Mouse (Mus musculus): Measurements from ENCODE around the gene Msantd1. TPM values are rescaled to one million over a fixed set of nuclear protein-coding genes. Genes with fewer than 3 reads are reported as not detected.

Msantd1 gene
- polyA plus RNA-seq, 1 experiment from 2014 or later, result 2.9 TPM

DNA sequence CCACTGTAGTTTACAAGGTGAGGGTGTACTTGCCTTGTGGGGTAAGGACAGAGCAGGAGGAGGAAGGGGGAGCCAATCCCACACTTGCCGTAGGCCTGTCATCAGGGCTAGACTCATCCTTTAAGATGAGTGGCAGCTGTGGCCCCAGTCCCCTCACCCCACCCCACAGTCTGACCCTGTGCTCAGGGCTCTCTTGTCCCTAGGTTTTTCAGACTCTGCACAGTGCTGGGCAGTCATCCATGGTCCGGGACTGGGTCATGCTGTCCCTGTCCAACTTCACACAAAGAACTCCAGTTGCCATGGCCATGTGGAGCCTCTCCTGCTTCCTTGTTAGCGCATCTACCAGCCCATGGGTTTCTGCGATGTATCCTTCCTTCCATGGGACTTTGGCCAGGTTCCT, 582 bp upstream of the Msantd1 start:
- no peak overlapping the region for H3K9ac ChIP-seq (replicated peaks)
- H3K9me3 ChIP-seq (replicated peaks), result no peaks in the 10 kb centered on the region
- WGBS, result 92% methylated on average over 4 of the region's 4 CpGs
- H3K36me3 ChIP-seq, result peaks cover 78% of the 10 kb centered on the region
- ATAC-seq (ENCODE audit: low FRiP score), result no peak
- no peaks in the 10 kb centered on the region for H3K4me1 ChIP-seq
- no peaks in the 10 kb centered on the region for H3K27me3 ChIP-seq (replicated peaks)
- no peak overlapping the region for H3K4me2 ChIP-seq
- no peak overlapping the region for H3K4me3 ChIP-seq (replicated peaks)
- no peak overlapping the region for H3K27ac ChIP-seq (replicated peaks)

DNA sequence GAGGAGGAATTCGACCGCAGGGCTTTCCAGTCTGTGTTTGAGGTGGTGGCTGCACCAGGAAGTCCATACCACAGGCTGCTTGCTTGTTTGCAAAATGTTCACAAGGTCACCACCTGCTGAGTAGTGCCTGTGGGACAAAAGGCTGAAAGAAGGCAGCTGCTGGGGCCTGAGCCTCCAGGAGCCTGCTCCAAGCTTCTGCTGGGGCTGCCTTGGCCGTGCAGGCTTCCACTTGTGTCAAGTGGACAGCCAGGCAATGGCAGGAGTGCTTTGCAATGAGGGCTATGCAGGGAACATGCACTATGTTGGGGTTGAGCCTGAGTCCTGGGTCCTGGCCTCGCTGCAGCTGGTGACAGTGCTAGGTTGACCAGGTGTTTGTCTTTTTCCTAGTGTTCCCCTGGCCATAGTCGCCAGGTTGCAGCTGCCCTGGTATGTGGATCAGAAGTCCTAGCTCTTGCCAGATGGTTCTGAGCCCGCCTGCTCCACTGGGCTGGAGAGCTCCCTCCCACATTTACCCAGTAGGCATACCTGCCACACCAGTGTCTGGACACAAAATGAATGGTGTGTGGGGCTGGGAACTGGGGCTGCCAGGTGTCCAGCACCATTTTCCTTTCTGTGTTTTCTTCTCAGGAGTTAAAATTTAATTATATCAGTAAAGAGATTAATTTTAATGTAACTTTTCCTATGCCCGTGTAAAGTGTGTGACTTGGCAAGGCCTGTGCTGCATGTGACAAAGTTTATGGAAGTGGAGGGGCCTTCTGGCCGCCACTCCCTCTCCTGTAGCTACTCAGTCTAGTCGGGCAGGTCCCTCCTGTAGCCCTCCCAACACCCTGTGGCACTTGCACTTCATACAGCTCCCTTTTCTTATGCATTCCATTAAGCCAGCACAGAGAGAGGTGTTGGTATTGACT, 1.2 kb downstream of the Msantd1 start:
- H3K4me3 ChIP-seq (replicated peaks), result no peak overlapping the region
- H3K9me3 ChIP-seq (replicated peaks), result no peaks in the 10 kb centered on the region
- no peak overlapping the region for H3K9ac ChIP-seq (replicated peaks)
- peaks cover 74% of the 10 kb centered on the region for H3K36me3 ChIP-seq
- no peak overlapping the region for H3K27ac ChIP-seq (replicated peaks)
- H3K27me3 ChIP-seq (replicated peaks), result no peaks in the 10 kb centered on the region
- H3K4me1 ChIP-seq, result no peaks in the 10 kb centered on the region
- 80% methylated on average over 9 of the region's 9 CpGs for WGBS
- no peak overlapping the region for H3K4me2 ChIP-seq
- no peak for ATAC-seq (ENCODE audit: low FRiP score)

DNA sequence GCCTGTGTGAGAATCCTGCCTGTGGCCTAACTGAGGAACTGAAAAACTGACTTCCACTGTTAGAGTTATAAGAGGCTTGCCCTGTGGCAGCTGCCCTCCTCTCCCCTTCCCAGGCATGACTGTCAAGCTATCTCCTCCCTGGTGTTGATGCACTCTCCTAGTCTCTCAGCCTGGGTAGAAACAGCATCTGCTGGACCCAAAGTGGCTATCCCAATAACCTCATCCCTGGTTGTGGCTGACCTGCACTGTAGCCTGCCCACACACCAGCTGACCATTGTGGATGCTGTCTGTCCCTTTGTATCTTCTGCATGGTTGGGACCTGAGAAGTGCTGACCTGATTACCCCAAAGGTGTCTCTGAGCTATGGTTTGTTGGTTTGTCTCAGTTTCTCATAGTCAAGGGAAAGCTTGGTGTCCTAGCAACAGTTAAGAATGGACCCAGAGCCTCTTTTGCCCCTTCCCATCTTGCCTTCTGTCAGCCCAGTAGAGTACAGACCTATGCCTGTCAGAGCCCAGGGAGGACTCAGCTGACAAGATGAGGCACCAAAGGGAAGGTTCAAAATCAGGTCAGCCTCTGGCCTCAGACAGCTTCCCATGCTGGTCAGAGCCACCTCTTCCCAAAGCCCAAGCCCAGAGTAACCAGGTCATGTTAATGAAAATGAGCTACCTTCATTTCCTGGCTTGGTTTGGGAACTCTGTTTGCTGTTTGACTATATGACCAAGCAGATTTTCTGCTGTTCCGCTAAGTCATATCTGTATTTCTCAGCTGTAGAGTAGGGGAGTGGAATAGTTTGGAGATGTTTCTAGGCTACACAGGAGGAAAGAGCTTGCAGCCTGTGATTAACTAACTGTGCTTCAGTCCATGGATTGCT, 2.1 kb downstream of the Msantd1 start:
- no peaks in the 10 kb centered on the region for H3K4me1 ChIP-seq
- 96% methylated on average over 1 of the region's 1 CpGs for WGBS
- H3K36me3 ChIP-seq, result peaks cover 65% of the 10 kb centered on the region
- no peaks in the 10 kb centered on the region for H3K9me3 ChIP-seq (replicated peaks)
- ATAC-seq (ENCODE audit: low FRiP score), result no peak
- H3K4me3 ChIP-seq (replicated peaks), result no peak overlapping the region
- no peaks in the 10 kb centered on the region for H3K27me3 ChIP-seq (replicated peaks)
- H3K27ac ChIP-seq (replicated peaks), result no peak overlapping the region
- H3K4me2 ChIP-seq, result no peak overlapping the region
- no peak overlapping the region for H3K9ac ChIP-seq (replicated peaks)

DNA sequence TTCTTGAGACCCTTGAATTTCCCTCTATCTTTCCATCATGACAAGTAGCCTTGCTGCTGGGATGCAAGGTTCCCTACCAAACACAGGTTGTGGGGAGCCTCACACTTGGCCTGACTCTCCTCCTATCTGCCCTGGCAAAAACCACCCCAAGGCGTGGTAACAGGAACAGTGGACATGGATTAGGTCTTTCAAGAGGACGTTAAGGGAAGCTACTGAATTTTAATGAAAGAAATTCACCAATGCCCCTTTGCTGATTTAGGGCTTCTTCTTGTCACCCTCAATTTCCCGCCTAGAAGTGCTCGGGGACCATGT, 2.6 kb downstream of the Msantd1 start:
- Histone ChIP-seq H3K36me3 (peaks cover 59% of the 10 kb centered on the region), H3K27ac (replicated peaks) (no peak overlapping the region), H3K9me3 (replicated peaks) (no peaks in the 10 kb centered on the region), H3K4me1 (no peaks in the 10 kb centered on the region), H3K9ac (replicated peaks) (no peak overlapping the region), H3K27me3 (replicated peaks) (no peaks in the 10 kb centered on the region), H3K4me2 (no peak overlapping the region), H3K4me3 (replicated peaks) (no peak overlapping the region)
- 68% methylated on average over 4 of the region's 4 CpGs for WGBS
- no peak for ATAC-seq (ENCODE audit: low FRiP score)

DNA sequence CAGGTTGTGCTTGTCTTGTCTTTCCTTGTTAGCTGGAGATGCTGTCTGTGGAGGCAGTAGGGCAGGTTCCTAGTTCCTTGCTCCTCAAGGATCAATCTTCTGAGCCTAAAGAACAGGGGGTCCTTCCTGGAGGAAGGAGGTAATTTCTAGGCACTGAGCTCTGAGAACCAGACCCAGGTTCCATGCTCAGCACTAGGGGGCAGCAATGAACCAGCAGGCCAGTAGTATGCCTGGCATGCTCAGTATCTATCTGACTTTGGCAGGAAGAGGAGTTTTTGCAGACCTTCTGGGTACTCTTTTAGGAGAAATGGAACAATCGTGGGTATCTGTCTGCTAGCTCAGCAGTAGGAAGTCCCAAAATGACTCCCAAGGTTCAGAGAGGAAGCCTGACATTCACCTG, 8.0 kb downstream of the Msantd1 start:
- Histone ChIP-seq H3K36me3 (peaks cover 10% of the 10 kb centered on the region), H3K9ac (replicated peaks) (no peak overlapping the region), H3K27ac (replicated peaks) (no peak overlapping the region), H3K27me3 (replicated peaks) (no peaks in the 10 kb centered on the region), H3K4me3 (replicated peaks) (no peak overlapping the region), H3K4me1 (peaks cover 15% of the 10 kb centered on the region), H3K4me2 (no peak overlapping the region), H3K9me3 (replicated peaks) (no peaks in the 10 kb centered on the region)
- ATAC-seq (ENCODE audit: low FRiP score), result peak; percentile 79
- WGBS, result 7% methylated on average over 1 of the region's 1 CpGs

DNA sequence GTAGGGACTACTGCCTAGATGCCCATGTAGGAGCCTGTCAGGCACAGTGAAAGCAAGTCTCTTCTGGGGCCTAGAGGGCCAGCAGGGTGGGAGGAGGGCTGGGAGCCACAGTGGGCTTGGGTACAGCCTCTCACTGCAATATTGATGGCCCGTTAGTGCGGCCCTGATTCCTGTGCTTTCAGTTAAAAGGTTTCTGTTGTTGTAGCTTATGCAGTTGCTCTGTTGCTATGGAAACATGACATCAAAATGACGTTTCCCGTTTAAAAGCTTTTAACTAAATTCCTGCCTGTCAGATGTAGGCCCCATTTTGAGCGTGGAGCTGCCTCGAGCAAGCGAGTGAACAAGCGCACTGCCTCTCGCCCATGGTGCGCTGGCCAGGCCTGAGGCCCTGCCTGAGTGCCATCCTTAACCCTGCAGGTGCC, 9.4 kb downstream of the Msantd1 start:
- H3K9me3 ChIP-seq (replicated peaks), result no peaks in the 10 kb centered on the region
- no peaks in the 10 kb centered on the region for H3K27me3 ChIP-seq (replicated peaks)
- peak; percentile 32; the same call in 1 of the 2 replicates for ATAC-seq (ENCODE audit: low FRiP score)
- no peak overlapping the region for H3K4me3 ChIP-seq (replicated peaks)
- 0 out of 2 replicates have a peak overlapping the region, but pooled peaks have one; percentile 1 for H3K9ac ChIP-seq (replicated peaks)
- H3K36me3 ChIP-seq, result peaks cover 4% of the 10 kb centered on the region; the same call in 1 of the 2 replicates
- WGBS, result 41% methylated on average over 10 of the region's 10 CpGs
- no peak overlapping the region for H3K4me2 ChIP-seq
- peaks cover 15% of the 10 kb centered on the region for H3K4me1 ChIP-seq
- peak overlapping the region; percentile 10; the same call in 1 of the 2 replicates for H3K27ac ChIP-seq (replicated peaks)

DNA sequence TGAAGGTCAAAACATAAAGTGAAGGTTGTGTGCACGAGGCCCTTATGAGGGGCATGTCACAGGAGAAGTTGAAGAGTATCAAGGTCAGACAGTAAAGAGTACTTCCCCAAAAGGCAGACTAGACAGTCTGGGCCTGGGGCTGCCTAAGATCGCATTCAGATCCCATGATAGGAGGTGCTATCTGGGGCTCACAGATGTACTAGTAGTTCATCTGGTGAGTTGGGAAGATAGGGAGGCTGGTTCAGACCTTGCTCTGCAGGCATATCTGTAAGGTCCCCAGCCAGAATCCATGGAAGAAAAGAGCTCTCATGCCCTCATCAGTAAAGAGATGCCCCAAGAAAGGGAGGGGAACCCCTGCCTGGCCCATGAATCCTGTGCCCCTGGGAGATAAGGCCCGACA, 11.0 kb downstream of the Msantd1 start:
- Histone ChIP-seq H3K4me1 (peaks cover 15% of the 10 kb centered on the region), H3K4me3 (replicated peaks) (no peak overlapping the region), H3K27ac (replicated peaks) (no peak overlapping the region), H3K36me3 (peaks cover 7% of the 10 kb centered on the region), H3K4me2 (no peak overlapping the region), H3K27me3 (replicated peaks) (no peaks in the 10 kb centered on the region), H3K9ac (replicated peaks) (no peak overlapping the region), H3K9me3 (replicated peaks) (no peaks in the 10 kb centered on the region)
- ATAC-seq (ENCODE audit: low FRiP score), result no peak
- WGBS, result 92% methylated on average over 3 of the region's 3 CpGs

DNA sequence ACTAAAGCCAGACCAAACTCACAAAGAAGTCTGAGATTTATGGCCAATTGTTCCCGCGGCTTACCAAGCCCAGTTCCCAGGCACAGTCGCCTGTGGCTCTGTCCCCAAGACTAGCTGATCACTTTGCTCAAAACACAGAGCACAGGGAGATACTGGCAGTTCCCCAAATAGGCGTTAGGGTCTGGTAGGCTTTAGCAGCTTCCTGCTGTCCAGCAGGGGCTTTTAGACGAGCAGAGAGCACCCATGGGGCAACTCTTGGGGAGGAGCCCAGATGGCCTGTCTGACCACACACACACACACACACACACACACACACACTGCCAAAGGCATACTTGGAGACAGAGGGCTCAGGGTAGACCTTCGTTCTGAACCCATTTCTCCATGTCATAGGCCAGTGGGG, 14.7 kb downstream of the Msantd1 start:
- H3K4me2 ChIP-seq, result no peak overlapping the region
- no peaks in the 10 kb centered on the region for H3K27me3 ChIP-seq (replicated peaks)
- no peak overlapping the region for H3K4me3 ChIP-seq (replicated peaks)
- H3K9me3 ChIP-seq (replicated peaks), result no peaks in the 10 kb centered on the region
- 0 out of 2 replicates have a peak, but pooled peaks have one; percentile 11 for ATAC-seq (ENCODE audit: low FRiP score)
- peaks cover 18% of the 10 kb centered on the region for H3K36me3 ChIP-seq
- peaks cover under 1% of the 10 kb centered on the region; the same call in 1 of the 2 replicates for H3K4me1 ChIP-seq
- WGBS, result 11% methylated on average over 6 of the region's 6 CpGs
- no peak overlapping the region for H3K9ac ChIP-seq (replicated peaks)
- no peak overlapping the region for H3K27ac ChIP-seq (replicated peaks)

DNA sequence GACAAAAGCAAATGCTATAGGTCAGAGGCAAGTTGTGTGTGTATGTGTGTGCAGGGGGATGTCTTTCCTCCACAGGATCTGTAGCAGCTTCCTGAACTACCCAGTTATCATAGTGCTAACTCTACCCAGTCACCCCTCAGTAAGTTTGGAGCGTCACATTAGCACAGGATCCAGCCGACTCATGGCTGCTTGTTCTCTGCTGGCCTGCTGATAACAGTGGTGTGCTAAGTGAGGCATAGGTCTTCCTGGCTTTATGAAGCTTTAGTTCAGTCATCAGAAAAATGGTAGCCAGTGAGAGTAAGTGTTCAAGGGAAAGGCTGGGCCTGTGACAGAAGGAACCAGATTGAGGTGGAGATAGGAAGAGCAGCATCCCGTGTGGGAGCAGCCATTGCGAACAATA, 16.1 kb downstream of the Msantd1 start:
- Histone ChIP-seq H3K4me3 (replicated peaks) (no peak overlapping the region), H3K9ac (replicated peaks) (no peak overlapping the region), H3K9me3 (replicated peaks) (no peaks in the 10 kb centered on the region), H3K27ac (replicated peaks) (no peak overlapping the region), H3K27me3 (replicated peaks) (no peaks in the 10 kb centered on the region), H3K4me1 (no peaks in the 10 kb centered on the region), H3K36me3 (peaks cover 18% of the 10 kb centered on the region), H3K4me2 (no peak overlapping the region)
- 93% methylated on average over 4 of the region's 4 CpGs for WGBS
- ATAC-seq (ENCODE audit: low FRiP score), result no peak

DNA sequence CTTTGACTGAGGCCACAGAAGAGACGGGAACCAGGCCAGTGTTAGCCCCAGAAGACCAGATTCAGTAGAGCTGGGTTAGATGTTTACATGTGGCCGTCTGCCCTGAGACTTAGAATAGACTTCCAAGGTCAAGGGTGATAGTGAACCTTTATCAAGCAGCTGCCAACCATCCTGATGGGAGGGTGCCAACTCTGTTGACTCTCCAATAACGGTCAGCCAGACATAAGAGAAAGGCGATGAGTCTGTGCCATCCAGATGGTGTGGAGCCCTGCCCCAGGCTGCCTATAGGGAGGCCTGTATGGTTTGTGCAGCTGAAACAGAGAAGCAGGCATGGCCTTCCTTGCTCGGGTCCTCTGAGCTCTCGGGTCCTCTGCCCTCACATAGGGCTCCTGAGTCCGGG, 16.7 kb downstream of the Msantd1 start:
- no peaks in the 10 kb centered on the region for H3K9me3 ChIP-seq (replicated peaks)
- H3K4me1 ChIP-seq, result no peaks in the 10 kb centered on the region
- 91% methylated on average over 7 of the region's 7 CpGs for WGBS
- H3K4me2 ChIP-seq, result no peak overlapping the region
- H3K36me3 ChIP-seq, result peaks cover 18% of the 10 kb centered on the region
- no peak overlapping the region for H3K4me3 ChIP-seq (replicated peaks)
- no peak for ATAC-seq (ENCODE audit: low FRiP score)
- H3K9ac ChIP-seq (replicated peaks), result no peak overlapping the region
- H3K27ac ChIP-seq (replicated peaks), result no peak overlapping the region
- H3K27me3 ChIP-seq (replicated peaks), result no peaks in the 10 kb centered on the region

DNA sequence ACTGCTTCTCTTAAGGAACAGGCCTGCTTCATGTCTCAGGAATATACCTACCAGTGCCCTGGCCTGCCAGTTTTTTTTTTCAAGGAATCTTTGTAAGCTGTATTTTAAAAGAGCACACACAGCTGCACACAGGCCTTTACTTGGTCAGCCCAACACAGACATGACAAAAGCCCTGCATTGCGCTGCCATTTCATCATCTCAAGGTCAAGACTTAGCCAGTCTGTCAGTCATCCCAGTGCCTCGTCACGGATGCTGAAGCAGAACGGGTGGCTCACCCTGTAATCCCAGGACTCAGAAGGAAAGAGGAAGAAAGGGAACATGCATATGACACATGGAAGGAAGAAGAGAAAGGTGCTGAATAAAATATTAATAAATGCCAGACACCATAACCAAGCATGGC, 19.8 kb downstream of the Msantd1 start:
- Histone ChIP-seq H3K4me1 (peaks cover 23% of the 10 kb centered on the region), H3K4me2 (no peak overlapping the region), H3K27ac (replicated peaks) (no peak overlapping the region), H3K36me3 (peaks cover 18% of the 10 kb centered on the region), H3K4me3 (replicated peaks) (no peak overlapping the region), H3K9me3 (replicated peaks) (no peaks in the 10 kb centered on the region), H3K27me3 (replicated peaks) (no peaks in the 10 kb centered on the region), H3K9ac (replicated peaks) (no peak overlapping the region)
- no peak for ATAC-seq (ENCODE audit: low FRiP score)
- 95% methylated on average over 4 of the region's 4 CpGs for WGBS
